Mouse (Mus musculus) right cerebral cortex, adult 18-20 months (tissue): ENCODE results near the gene Hspa12a.

ENCODE experiments used
- DNase-seq: peaks from one replicate; pipeline ENCODE4 v3.0.0; 2022; ENCODE audit warnings: mixed read lengths

Hspa12a gene

DNA sequence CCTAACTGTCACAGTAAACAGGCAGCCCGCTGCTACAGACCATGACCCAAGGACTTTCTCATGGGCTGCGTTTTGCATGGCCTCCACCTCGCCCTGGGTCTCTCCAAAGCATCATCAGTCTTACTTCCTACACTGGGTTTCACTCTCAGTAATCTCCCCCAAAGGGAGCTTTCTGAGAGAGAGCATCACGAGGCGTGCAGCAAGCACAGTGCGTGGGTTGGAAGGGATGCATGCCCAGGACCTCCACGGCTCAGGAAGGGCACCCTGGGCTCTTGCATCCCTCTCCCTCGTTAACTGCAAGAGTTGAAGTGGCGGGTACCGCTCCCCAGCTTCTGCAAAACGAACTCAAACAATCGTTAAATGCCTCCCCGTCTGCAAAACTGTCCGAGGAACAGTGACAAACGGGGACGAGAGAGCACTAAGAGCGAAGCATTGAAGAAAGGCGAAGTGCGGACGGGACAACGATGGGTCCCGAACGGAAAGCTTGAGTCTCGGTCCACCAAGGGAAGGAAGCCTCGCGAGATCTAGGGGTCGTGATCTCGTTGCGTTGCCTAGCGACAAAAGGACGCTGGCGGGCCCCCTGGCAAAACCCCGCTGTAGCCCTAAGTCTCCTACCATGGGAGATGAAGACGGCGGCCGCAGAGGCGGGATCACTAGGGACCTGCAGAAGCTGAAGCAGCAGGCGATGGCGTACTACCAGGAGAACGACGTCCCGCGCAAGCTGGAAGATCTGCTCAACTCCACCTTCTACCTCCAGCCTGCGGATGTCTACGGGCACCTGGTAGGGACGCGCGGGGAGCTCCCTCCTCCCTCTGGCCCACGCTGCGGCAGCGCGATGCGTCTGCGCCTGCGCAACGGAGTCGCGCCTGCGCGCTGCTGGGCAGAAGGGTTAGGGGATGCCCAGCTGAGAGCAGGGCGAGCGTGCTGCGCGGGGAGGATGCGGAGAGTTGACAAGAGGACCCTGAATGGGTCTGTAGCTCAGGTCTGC, at the start of gene Hspa12a, which contains the start of gene Eno4:
Gene Hspa12a, minus strand, starts transcription at position 814 of the 988 bp plus-strand sequence.
Gene Eno4, plus strand, starts transcription at position 585 of the 988 bp plus-strand sequence.
- DNase-seq = peak; percentile 95

DNA sequence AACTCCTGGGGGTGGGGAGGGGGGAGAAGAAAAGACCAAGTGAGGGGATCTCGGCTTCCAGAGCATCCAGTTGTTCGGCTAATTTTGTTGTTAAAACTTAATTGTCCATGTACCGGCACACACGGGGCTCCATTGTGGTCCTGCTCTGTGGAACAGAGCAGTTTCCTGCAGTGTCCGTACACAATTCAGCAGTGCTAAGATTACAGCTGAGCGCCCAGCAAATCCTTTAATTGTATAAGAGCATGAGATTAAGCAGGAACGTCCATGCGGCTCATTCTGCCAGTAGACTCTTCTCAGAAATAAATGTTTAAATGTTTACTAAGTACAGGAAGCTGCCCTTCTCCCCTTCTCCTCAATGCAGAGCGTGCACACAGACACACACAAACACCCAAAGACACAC, 38.1 kb upstream of the Hspa12a start:
- no peak for DNase-seq

DNA sequence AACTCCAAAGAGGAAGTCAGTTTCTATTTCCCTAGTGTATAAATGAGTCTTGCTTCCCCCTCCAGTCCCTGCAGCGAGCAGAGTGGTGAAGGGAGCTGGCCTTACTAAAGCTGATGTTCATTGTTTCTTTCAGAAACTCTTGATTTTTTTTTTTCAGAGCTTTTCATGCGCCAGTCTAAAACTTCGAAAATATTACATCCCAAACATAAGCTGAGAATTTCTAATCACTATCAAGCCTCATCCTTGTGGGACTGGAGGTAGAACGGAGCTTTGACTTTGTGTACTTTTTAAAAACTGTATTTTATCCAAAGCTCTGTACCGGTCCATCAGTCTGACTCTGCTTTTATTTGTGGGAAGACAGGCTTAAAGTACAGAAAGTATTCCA, 36.6 kb upstream of the Hspa12a start:
- DNase-seq = no peak

GRCm38 (mm10) chr19:58979436-58980055, 36.1 kb upstream of the Hspa12a start:
- DNase-seq = peak; percentile 30

GRCm38 (mm10) chr19:58978401-58979171, 35.1 kb upstream of the Hspa12a start:
- DNase-seq = peak; percentile 43

- DNase-seq = no peak
Observed at GRCm38 (mm10) chr19:58975216-58975863, 31.9 kb upstream of the Hspa12a start.

GRCm38 (mm10) chr19:58974126-58974525, 30.7 kb upstream of the Hspa12a start:
- no peak for DNase-seq

DNA sequence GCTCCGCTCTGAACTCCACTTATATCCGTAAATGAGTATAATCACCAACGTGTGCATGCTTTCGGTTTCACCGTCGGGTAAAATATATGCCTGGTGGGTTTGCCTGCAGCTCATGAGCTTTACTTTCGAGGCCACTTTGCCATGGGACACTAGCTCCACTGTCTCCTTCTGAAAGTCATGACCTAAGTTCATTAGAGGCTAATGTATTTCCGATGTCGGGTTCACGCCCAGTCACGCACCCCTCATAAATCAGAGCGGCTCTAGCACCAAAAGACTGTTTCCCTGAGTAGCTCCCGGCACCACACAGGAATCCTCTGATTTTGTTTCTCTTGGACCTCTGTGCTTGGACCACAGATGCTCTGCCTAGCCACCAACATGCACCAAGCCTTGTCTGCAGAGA, 27.4 kb upstream of the Hspa12a start:
- DNase-seq = no peak

DNA sequence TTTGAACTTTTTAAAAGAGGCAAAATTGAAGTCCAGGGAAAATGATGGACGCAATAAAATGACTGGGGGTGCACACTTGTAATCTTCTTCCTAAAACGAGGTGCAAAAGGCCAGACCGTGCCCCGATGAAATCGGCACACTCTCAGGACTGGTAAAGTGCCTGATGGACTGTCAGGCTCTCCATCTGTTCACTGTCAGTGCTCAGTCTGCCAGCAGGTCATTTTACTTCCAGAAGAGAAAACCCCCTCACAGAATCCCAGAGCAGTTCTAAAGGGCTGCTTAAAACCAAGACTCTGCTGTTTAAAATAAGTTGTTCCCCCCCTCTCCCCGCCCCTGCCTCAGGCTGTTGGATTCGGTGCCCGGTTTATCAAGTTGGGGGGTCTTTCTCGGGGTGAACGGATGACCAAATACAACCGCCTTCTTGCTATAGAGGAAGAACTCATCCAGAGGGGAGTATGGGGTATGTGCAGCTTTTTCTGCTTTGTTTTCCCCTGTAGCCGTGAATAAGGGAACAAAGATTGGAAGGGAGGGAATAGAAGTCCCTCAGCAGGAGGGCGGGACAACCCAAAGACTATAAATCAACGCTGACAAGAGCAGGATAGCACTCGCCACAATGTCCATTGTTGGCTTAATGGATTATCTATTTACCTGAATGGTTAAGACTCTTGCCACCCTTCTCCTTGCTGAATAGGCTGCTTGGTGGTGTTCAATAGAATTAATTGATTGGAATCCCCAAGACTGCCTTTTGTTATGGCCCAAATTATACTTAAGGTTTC, 25.5 kb upstream of the Hspa12a start:
- no peak for DNase-seq

DNA sequence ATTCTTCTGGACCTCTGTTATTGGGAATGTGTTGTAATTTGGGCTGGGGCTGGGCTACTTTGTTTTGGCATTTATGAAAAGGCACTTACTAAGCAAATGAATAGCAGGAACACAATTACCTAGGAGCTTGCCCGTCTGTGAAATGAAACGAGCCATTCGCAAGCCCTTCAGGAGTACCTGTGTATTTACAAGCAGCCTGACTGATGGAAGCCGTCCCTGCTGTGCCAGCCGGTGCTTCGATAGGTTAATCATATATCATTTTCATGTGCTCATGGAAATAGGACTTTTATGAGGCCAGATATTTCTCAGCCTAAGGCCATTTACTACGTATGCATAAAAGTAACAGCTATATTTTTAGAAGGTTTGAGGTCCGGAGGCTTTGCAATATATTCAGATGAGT, 19.6 kb upstream of the Hspa12a start:
- DNase-seq = no peak

- no peak for DNase-seq
Observed at GRCm38 (mm10) chr19:58954779-58955178, 11.3 kb upstream of the Hspa12a start.

DNA sequence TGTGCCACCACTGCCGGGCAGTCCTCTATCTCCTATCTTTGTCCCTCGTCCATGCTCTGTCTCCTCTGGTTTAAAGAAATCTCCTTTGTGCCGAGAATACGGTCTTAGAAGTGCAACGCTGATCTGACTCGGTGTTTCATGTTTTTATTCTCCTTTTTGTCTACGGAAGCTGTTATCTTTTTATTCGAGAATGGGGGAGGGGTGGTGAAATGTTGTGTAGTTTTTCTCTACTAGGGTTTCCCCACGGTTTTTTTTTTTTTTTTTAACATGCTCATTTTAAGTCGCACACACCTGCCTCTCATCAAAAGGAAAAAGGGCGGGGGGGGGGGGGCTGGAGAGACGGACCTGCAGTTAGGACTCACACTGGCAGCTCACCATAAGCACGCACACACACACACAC, 8.8 kb upstream of the Hspa12a start:
- no peak for DNase-seq

DNA sequence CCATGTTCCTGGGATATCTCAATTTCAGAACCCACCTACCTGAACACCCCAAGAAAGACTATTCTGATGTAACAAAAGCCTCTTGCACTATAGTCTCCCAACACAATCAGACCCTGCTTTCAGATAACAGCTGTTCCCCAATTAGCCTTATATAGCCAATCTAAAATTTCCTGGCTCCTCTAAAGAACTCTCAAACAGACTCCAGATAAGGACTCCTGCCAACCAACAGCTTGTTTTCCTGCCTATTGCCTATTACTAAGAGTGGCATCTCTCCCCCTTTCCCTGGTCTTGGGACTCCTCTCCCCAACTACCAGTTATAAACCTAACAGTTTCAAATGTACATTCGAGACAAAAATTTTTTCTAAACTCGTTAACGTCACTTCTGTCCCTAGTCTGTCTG, 8.1 kb upstream of the Hspa12a start:
- DNase-seq = no peak

DNA sequence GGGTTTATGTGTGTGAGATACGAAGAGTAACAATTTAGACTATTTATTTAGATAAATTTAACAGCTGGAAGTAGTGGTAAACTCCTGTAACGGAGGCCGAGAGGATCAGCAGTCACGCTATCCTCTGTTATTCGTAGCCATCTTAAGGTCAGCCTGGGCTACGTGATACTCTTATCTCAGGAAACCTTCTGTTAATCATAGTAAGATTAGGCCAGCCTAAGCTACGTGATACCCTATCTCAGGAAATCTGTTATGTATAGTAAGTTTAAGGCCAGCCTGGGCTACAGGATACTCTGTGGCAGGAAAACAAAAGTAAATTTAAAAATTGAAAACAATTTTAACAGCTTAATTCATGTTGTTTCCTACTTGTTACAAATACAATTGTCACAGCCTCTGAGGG, 2.5 kb upstream of the Hspa12a start:
- no peak for DNase-seq

DNA sequence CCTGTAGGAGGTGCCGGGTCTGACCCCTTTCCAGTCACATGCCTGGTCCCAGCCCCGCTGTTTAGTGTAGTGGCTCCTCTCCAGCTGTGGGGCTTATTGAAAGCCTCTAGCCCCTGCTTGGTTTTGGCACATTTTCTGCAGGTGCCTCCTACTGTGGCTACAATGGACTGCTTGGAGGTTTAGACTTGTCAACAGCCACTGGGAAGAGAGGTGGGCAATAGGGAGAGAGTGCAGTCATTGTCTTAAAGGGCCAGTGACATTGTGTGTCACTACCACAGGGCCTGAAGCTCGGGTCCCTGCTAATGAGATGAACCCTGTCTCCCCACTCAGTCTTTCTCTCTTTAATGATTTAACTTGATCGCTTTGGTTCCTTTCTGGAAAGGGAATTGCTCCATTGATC, 10.4 kb downstream of the Hspa12a start:
- no peak for DNase-seq

- DNase-seq = no peak
Observed at GRCm38 (mm10) chr19:58931081-58931800, 12.2 kb downstream of the Hspa12a start.

GRCm38 (mm10) chr19:58919148-58919547, 24.3 kb downstream of the Hspa12a start:
- no peak for DNase-seq

GRCm38 (mm10) chr19:58918597-58918996, 24.9 kb downstream of the Hspa12a start:
- no peak for DNase-seq

DNA sequence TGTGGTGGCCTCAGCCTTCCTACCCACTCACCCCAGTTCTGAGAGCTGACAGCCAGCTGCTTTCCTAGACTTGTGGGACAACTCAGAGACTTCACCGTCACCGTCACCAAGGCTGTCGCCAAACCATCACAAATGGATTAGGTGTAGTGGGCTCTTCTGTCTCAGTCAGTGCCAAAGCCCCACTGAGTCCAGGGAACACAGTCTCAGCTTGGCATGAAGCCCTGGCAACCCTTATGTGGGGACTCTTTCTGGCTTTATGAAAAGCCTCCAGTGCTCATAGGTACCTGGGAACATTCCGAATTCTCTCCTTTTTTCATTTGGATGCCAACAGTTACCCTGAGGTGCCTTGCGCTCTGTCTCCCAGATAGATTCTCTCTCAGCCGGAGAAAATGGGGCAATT, 30.2 kb downstream of the Hspa12a start:
- DNase-seq = no peak

GRCm38 (mm10) chr19:58911386-58911785, 32.1 kb downstream of the Hspa12a start:
- peak; percentile 67 for DNase-seq

DNA sequence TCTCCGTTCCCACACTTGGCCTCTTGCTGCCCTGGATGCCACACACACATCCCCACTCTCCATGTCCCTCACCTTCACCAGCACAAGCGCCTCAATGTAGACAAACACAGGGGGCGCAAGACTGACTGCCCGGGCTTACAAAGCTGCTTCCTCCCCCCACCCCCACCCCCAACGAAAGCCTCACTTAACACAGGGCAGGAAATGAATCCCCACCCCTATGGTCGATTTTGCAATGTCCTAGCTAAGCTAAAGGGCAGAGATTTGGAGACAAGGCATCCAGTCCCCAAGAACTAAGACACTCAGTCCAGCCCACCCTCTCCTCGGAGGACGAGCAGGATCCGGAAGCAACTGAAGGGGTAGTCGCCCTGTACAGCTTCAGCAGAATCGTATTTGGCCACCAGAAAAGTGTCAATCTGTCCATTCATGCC, 32.5 kb downstream of the Hspa12a start:
- no peak for DNase-seq
